Mouse (Mus musculus) limb, embryonic 11.5 days (tissue): ENCODE measurements around the gene Zbtb16. TPM values are rescaled to one million over a fixed set of nuclear protein-coding genes. Genes with fewer than 3 reads are reported as not detected.

Source experiments
- ATAC-seq: fragments of 200-750 bp; cut with Nextera tagmentation; 2 replicates; pipeline ENCODE4 v1.8.0; 2017; ENCODE audit warnings: low read depth; ENCODE audit not compliant: insufficient number of reproducible peaks, low FRiP score, low TSS enrichment
- DNase-seq: peaks from one replicate; pipeline ENCODE4 v3.0.0-alpha.2; 2015; ENCODE audit warnings: low spot score
- H3K27ac ChIP-seq: fragments of 300-500 bp; sonication (generic); replicated peaks from 2 replicates; pipeline ENCODE4 v1.5.1; 2014; ENCODE audit warnings: low read depth, mild to moderate bottlenecking, low read length
- H3K27me3 ChIP-seq: fragments of 300-500 bp; sonication (generic); 2 replicates; pipeline ENCODE4 v1.6.1; 2014; ENCODE audit warnings: mild to moderate bottlenecking, low read length, mixed read lengths; ENCODE audit not compliant: control insufficient read depth, insufficient read depth
- H3K36me3 ChIP-seq: fragments of 300-500 bp; sonication (generic); 2 replicates; pipeline ENCODE4 v1.6.1; 2014; ENCODE audit warnings: mild to moderate bottlenecking, low read length, moderate library complexity, mixed read lengths; ENCODE audit not compliant: control insufficient read depth, insufficient read depth
- H3K4me1 ChIP-seq: fragments of 300-500 bp; sonication (generic); 2 replicates; pipeline ENCODE4 v1.6.1; 2014; ENCODE audit warnings: low read length, mixed read lengths; ENCODE audit not compliant: control insufficient read depth, insufficient read depth
- H3K4me2 ChIP-seq: fragments of 300-500 bp; sonication (generic); 2 replicates; pipeline ENCODE4 v1.6.1; 2014; ENCODE audit warnings: low read depth, mild to moderate bottlenecking, moderate library complexity; ENCODE audit not compliant: severe bottlenecking
- H3K4me3 ChIP-seq: fragments of 300-500 bp; sonication (generic); 2 replicates; pipeline ENCODE4 v1.5.1; 2014; ENCODE audit warnings: low read depth, low read length
- H3K9ac ChIP-seq: fragments of 300-500 bp; sonication (generic); 2 replicates; pipeline ENCODE4 v1.6.1; 2014; ENCODE audit warnings: mild to moderate bottlenecking, low read length
- H3K9me3 ChIP-seq: fragments of 300-500 bp; sonication (generic); 2 replicates; pipeline ENCODE4 v1.6.1; 2016; ENCODE audit warnings: low read length; ENCODE audit not compliant: control insufficient read depth
- WGBS: fragments of 180-500 bp; shearing (Covaris S2); extraction: QIAGEN DNeasy Blood & Tissue Kit; methylation state at CpG from one replicate; pipeline ENCODE4 v1.1.7; 2014; 5-methylcytosine and 5-hydroxymethylcytosine counted together
- polyA plus RNA-seq: library from polyadenylated mRNA; unstranded; fragments of >200 nt; fragmentation: Nextera tagmentation; extraction: Ambion mirVana; gene quantifications from 2 replicates; pipeline ENCODE4 v1.2.1, GENCODE M21; 2014

Zbtb16 gene
- polyA plus RNA-seq, 1 experiment from 2014 or later: 5.9 TPM

DNA sequence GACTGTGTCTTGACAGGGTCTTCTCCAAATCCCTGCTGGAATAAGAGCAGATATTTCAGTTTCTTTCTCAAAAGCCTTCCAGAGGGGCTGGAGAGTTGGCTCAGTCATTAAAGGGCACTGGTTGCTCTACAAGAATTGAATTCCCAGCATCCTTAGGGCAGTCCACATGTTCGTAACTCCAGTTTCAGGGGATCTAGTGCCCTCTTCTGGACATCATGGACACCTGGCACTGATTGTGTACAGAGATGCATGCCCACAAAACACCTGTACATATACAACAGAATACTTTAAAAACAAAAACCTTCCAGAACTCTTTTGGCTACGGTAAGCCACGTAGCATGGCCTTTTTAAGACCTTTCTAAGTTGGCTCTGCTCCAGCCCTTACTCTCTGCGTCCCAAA lies 20.2 kb upstream of the Zbtb16 start:
- 85% methylated on average over 4 of the region's 4 CpGs for WGBS
- Histone ChIP-seq H3K4me1 (peaks cover 4% of the 10 kb centered on the region; the same call in 1 of the 2 replicates), H3K27me3 (no peaks in the 10 kb centered on the region), H3K9ac (no peak overlapping the region), H3K36me3 (no peaks in the 10 kb centered on the region), H3K27ac (no peak overlapping the region), H3K4me2 (no peak overlapping the region), H3K9me3 (no peaks in the 10 kb centered on the region), H3K4me3 (no peak overlapping the region)
- DNase-seq (no peak), ATAC-seq (no peak)

- Histone ChIP-seq H3K9ac (no peak overlapping the region), H3K27me3 (no peaks in the 10 kb centered on the region), H3K36me3 (no peaks in the 10 kb centered on the region), H3K4me1 (no peaks in the 10 kb centered on the region), H3K4me2 (no peak overlapping the region), H3K27ac (no peak overlapping the region), H3K9me3 (no peaks in the 10 kb centered on the region), H3K4me3 (no peak overlapping the region)
- DNase-seq (no peak), ATAC-seq (no peak)
- 91% methylated on average over 5 of the region's 5 CpGs for WGBS
These were observed 13.5 kb upstream of the Zbtb16 start for GRCm38 (mm10) chr9:48849531-48849930.

DNA sequence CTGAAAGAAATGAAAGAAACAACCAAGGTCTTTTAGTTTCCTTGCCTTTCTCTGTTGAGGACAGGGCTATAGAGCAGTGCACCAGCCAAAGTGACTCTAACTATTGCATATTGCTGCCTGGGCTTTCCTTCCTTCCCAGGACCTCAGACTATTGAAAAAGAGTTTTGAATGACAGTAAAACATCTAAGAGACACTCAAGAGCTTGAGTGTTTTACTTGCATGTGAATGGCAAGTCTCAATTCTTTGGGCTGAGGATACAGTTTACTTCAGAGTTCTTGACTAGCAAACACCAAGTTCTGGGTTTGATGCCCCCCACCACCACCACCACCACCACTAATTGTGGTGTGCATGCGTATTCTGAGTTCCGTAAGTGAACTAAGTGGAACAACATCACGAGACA lies 3.5 kb upstream of the Zbtb16 start:
- Histone ChIP-seq H3K9me3 (no peaks in the 10 kb centered on the region), H3K4me2 (no peak overlapping the region), H3K4me1 (peaks cover 30% of the 10 kb centered on the region), H3K9ac (no peak overlapping the region), H3K4me3 (no peak overlapping the region), H3K36me3 (no peaks in the 10 kb centered on the region), H3K27ac (no peak overlapping the region), H3K27me3 (peaks cover 11% of the 10 kb centered on the region)
- WGBS: 90% methylated on average over 3 of the region's 3 CpGs
- no peak for DNase-seq
- ATAC-seq: no peak

DNA sequence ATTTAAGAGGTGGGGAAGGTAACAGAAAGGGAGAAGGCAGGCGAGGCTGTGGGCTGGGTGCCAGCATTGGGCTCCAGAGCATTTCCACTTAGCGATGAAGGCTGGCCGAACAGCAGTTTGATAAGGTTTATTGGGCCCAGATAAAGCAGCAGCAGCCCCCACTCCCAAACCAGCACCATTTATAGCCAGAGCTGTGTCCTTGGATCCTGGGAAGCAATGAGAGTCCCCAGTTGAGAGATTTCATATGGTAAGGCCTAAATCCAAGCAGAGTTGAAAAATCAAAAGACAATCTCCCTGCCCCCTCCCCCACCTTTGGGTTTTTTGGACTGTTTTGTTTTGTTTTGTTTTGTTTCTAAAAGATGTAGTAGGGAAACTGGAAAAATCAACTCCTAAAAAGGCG lies 2.3 kb upstream of the Zbtb16 start:
- Histone ChIP-seq H3K4me3 (no peak overlapping the region), H3K27ac (no peak overlapping the region), H3K9ac (no peak overlapping the region), H3K4me2 (no peak overlapping the region), H3K27me3 (peaks cover 18% of the 10 kb centered on the region), H3K36me3 (no peaks in the 10 kb centered on the region), H3K4me1 (peaks cover 34% of the 10 kb centered on the region), H3K9me3 (no peaks in the 10 kb centered on the region)
- no peak for DNase-seq
- 40% methylated on average over 4 of the region's 4 CpGs for WGBS
- ATAC-seq: no peak

GRCm38 (mm10) chr9:48837181-48837580 lies 1.2 kb upstream of the Zbtb16 start:
- H3K4me1 ChIP-seq: peaks cover 34% of the 10 kb centered on the region
- H3K9ac ChIP-seq: no peak overlapping the region
- H3K36me3 ChIP-seq: no peaks in the 10 kb centered on the region
- WGBS: 5% methylated on average over 14 of the region's 14 CpGs
- H3K27me3 ChIP-seq: peaks cover 26% of the 10 kb centered on the region
- peak; percentile 40 for DNase-seq
- no peak overlapping the region for H3K27ac ChIP-seq
- no peaks in the 10 kb centered on the region for H3K9me3 ChIP-seq
- ATAC-seq: no peak
- H3K4me2 ChIP-seq: peak overlapping the region; percentile 97
- H3K4me3 ChIP-seq: peak overlapping the region; percentile 70; the same call in 1 of the 2 replicates

DNA sequence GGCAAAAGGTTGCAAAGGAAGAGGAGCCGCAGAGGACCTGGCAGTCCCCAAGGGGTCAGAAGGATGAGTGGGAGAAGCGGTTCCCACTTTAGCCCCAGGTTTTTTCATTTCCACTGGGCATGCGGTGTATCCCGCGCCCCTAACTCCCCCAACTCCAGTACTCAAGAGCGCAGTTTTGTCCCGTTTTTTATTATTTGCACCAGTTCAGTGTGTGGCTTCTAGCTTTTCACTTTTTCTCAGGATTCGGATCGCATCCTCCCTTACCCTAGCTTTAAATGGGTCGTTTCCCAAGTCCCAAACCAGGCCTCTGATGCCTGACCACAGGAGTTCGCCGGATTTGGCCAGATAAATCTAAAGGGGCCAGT lies 526 bp upstream of the Zbtb16 start:
- DNase-seq (no peak), ATAC-seq (no peak)
- Histone ChIP-seq H3K9me3 (no peaks in the 10 kb centered on the region), H3K27ac (no peak overlapping the region), H3K27me3 (peaks cover 26% of the 10 kb centered on the region), H3K36me3 (no peaks in the 10 kb centered on the region), H3K4me3 (peak overlapping the region; percentile 70), H3K4me2 (peak overlapping the region; percentile 97), H3K9ac (no peak overlapping the region), H3K4me1 (peaks cover 34% of the 10 kb centered on the region)
- 1% methylated on average over 12 of the region's 12 CpGs for WGBS

GRCm38 (mm10) chr9:48834541-48835411 lies 1.2 kb downstream of the Zbtb16 start:
- ATAC-seq (0 out of 2 replicates have a peak, but pooled peaks have one; percentile 24), DNase-seq (peak; percentile 73)
- H3K9ac ChIP-seq: peak overlapping the region; percentile 67
- peak overlapping the region; percentile 42; the same call in 1 of the 2 replicates for H3K27ac ChIP-seq
- H3K4me1 ChIP-seq: peaks cover 34% of the 10 kb centered on the region
- under 1% methylated on average over 65 of the region's 65 CpGs for WGBS
- peaks cover 26% of the 10 kb centered on the region for H3K27me3 ChIP-seq
- peak overlapping the region; percentile 97 for H3K4me2 ChIP-seq
- H3K9me3 ChIP-seq: no peaks in the 10 kb centered on the region
- H3K36me3 ChIP-seq: no peaks in the 10 kb centered on the region
- H3K4me3 ChIP-seq: peak overlapping the region; percentile 70

DNA sequence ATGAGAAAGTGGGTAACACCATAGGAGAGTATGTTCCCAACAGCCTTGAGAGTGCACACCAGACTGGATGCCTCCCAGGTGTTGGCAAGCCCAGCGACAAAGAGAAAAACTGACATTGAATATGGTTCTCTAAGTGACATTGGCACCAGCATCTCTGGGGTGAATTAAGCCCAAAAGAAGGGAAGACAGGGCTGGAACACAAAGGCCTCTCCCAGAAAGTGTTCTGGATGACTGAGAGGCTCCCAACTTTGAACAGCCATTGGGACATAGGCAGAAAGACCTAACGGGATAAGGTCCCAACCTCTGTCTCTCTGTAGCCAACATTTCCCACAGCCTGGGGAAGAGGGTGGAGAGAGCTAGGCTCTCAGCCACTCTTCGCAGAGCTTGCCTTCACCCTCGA lies 2.0 kb downstream of the Zbtb16 start:
- Histone ChIP-seq H3K27ac (no peak overlapping the region), H3K36me3 (no peaks in the 10 kb centered on the region), H3K27me3 (peaks cover 26% of the 10 kb centered on the region), H3K9ac (no peak overlapping the region), H3K4me1 (peaks cover 34% of the 10 kb centered on the region), H3K4me2 (peak overlapping the region; percentile 97), H3K4me3 (peak overlapping the region; percentile 70), H3K9me3 (no peaks in the 10 kb centered on the region)
- ATAC-seq: no peak
- DNase-seq: no peak
- WGBS: 14% methylated on average over 4 of the region's 4 CpGs
